Mouse (Mus musculus) natural killer cell, adult 2 months (primary cell): ENCODE data around the gene Gm11114.

Experiments used
- DNase-seq, 2 experiments: peaks; one replicate each; pipeline ENCODE4 v3.0.0; 2022; ENCODE audit warnings: low spot score in 2 of 2

Gm11114 gene

GRCm38 (mm10) chr9:85357154-85357860, 44.7 kb downstream of the Gm11114 start:
- DNase-seq: no peak
